Mouse (Mus musculus): ENCODE measurements around the gene AI837181. TPM values are rescaled to one million over a fixed set of nuclear protein-coding genes. Genes with fewer than 3 reads are reported as not detected.
"Not testable (repeated sequence)": the region's sequence is repeated elsewhere in the genome, so short reads cannot be mapped to it uniquely, and the experiment has no call there.

The AI837181 gene
- 11.7 and 16.2 TPM in 2 replicates for total RNA-seq (2015; ENCODE audit: low replicate concordance)
- 1.9 and 13.7 TPM in 2 replicates for total RNA-seq (2017; ENCODE audit: low replicate concordance)

- ATAC-seq (replicated peaks; ENCODE audit: low FRiP score, poor library complexity, severe bottlenecking) = peak; percentile 78
Measured at GRCm38 (mm10) chr19:5424782-5425741, at the start of gene AI837181, which contains the start of gene Drap1. AI837181 (plus strand) TSS chr19:5425144. Drap1 (minus strand) TSS chr19:5424979.

- ATAC-seq (replicated peaks; ENCODE audit: low FRiP score, poor library complexity, severe bottlenecking) = no peak
Measured at GRCm38 (mm10) chr19:5377446-5377845, 47.5 kb upstream of the AI837181 start.

GRCm38 (mm10) chr19:5383326-5383725, 41.6 kb upstream of the AI837181 start:
- ATAC-seq (replicated peaks; ENCODE audit: low FRiP score, poor library complexity, severe bottlenecking) = no peak

- ATAC-seq (replicated peaks; ENCODE audit: low FRiP score, poor library complexity, severe bottlenecking) = no peak
Measured at GRCm38 (mm10) chr19:5384715-5385114, 40.2 kb upstream of the AI837181 start.

- no peak for ATAC-seq (replicated peaks; ENCODE audit: low FRiP score, poor library complexity, severe bottlenecking)
Measured at GRCm38 (mm10) chr19:5388011-5388441, 36.9 kb upstream of the AI837181 start.

- peak; percentile 96 for ATAC-seq (replicated peaks; ENCODE audit: low FRiP score, poor library complexity, severe bottlenecking)
Measured at GRCm38 (mm10) chr19:5388588-5389242, 36.2 kb upstream of the AI837181 start, which contains the start of gene Sart1. Sart1 (minus strand) TSS chr19:5388703.

GRCm38 (mm10) chr19:5389647-5390046, 35.3 kb upstream of the AI837181 start:
- ATAC-seq (replicated peaks; ENCODE audit: low FRiP score, poor library complexity, severe bottlenecking) = peak; percentile 59

- no peak for ATAC-seq (replicated peaks; ENCODE audit: low FRiP score, poor library complexity, severe bottlenecking)
Measured at GRCm38 (mm10) chr19:5390416-5390815, 34.5 kb upstream of the AI837181 start.

GRCm38 (mm10) chr19:5392892-5393291, 32.1 kb upstream of the AI837181 start:
- ATAC-seq (replicated peaks; ENCODE audit: low FRiP score, poor library complexity, severe bottlenecking) = no peak

GRCm38 (mm10) chr19:5394168-5394567, 30.8 kb upstream of the AI837181 start:
- ATAC-seq (replicated peaks; ENCODE audit: low FRiP score, poor library complexity, severe bottlenecking) = no peak

GRCm38 (mm10) chr19:5395371-5395770, 29.6 kb upstream of the AI837181 start:
- no peak for ATAC-seq (replicated peaks; ENCODE audit: low FRiP score, poor library complexity, severe bottlenecking)

- not testable (repeated sequence) for ATAC-seq (replicated peaks; ENCODE audit: low FRiP score, poor library complexity, severe bottlenecking)
Measured at GRCm38 (mm10) chr19:5401073-5401472, 23.9 kb upstream of the AI837181 start.

- ATAC-seq (replicated peaks; ENCODE audit: low FRiP score, poor library complexity, severe bottlenecking) = no peak
Measured at GRCm38 (mm10) chr19:5402293-5402692, 22.7 kb upstream of the AI837181 start, which contains the start of gene Tsga10ip. Tsga10ip (minus strand) TSS chr19:5402526.

GRCm38 (mm10) chr19:5405924-5406323, 19.0 kb upstream of the AI837181 start:
- ATAC-seq (replicated peaks; ENCODE audit: low FRiP score, poor library complexity, severe bottlenecking) = peak; percentile 47

- peak; percentile 72 for ATAC-seq (replicated peaks; ENCODE audit: low FRiP score, poor library complexity, severe bottlenecking)
Measured at GRCm38 (mm10) chr19:5406531-5407126, 18.3 kb upstream of the AI837181 start.

- ATAC-seq (replicated peaks; ENCODE audit: low FRiP score, poor library complexity, severe bottlenecking) = peak; percentile 82
Measured at GRCm38 (mm10) chr19:5407133-5407532, 17.8 kb upstream of the AI837181 start.

GRCm38 (mm10) chr19:5408057-5409001, 16.6 kb upstream of the AI837181 start:
- ATAC-seq (replicated peaks; ENCODE audit: low FRiP score, poor library complexity, severe bottlenecking) = no peak

GRCm38 (mm10) chr19:5409068-5409467, 15.9 kb upstream of the AI837181 start:
- no peak for ATAC-seq (replicated peaks; ENCODE audit: low FRiP score, poor library complexity, severe bottlenecking)

GRCm38 (mm10) chr19:5410641-5411040, 14.3 kb upstream of the AI837181 start:
- no peak for ATAC-seq (replicated peaks; ENCODE audit: low FRiP score, poor library complexity, severe bottlenecking)
